Mouse (Mus musculus): ENCODE measurements around the gene Stap2. TPM values are rescaled to one million over a fixed set of nuclear protein-coding genes. Genes with fewer than 3 reads are reported as not detected.

Gene Stap2
- polyA plus RNA-seq, 1 experiment from 2014 or later = 15.9 TPM

GRCm38 (mm10) chr17:55949400-55949799, 56.0 kb downstream of the Stap2 start, which contains the start of gene Zfp119b:
Zfp119b (minus strand) TSS chr17:55949500.
- Histone ChIP-seq H3K36me3 (ENCODE audit: control insufficient read depth, insufficient read depth, low read length) (no peaks in the 10 kb centered on the region), H3K27ac (replicated peaks in 1 of 2; ENCODE audit: control insufficient read depth in 1 of 2, insufficient read depth in 1 of 2, low read depth in 2 of 2, low read length in 2 of 2) (no peak within 1 kb of the TSS), H3K4me1 (ENCODE audit: control insufficient read depth in 2 of 2, insufficient read depth in 2 of 2, low read length in 2 of 2) (0 out of 4 replicates have a peak, but pooled peaks cover 0 to 5% of the 10 kb centered on the region in 2 experiments), H3K9ac (ENCODE audit: low read length) (no peak within 1 kb of the TSS), H3K4me3 (ENCODE audit: control insufficient read depth in 1 of 2, insufficient read depth in 1 of 2, low read depth in 1 of 2, low read length in 2 of 2) (no peak within 1 kb of the TSS), H3K27me3 (ENCODE audit: control insufficient read depth, insufficient read depth, low read length) (peaks cover 5% of the 10 kb centered on the region; the same call in 1 of the 2 replicates), H3K9me3 (ENCODE audit: control insufficient read depth, low read length) (no peaks in the 10 kb centered on the region), H3K4me2 (ENCODE audit: low read length) (no peak within 1 kb of the TSS)
- WGBS = 87% methylated on average over 2 of the region's 2 CpGs
- ATAC-seq (ENCODE audit: insufficient number of reproducible peaks, insufficient read depth, low FRiP score, low read depth) = no peak

- H3K36me3 ChIP-seq (ENCODE audit: control insufficient read depth, insufficient read depth, low read length) = no peaks in the 10 kb centered on the region
- H3K27me3 ChIP-seq (ENCODE audit: control insufficient read depth, insufficient read depth, low read length) = no peaks in the 10 kb centered on the region
- no peak overlapping the region for H3K4me3 ChIP-seq (ENCODE audit: control insufficient read depth in 1 of 2, insufficient read depth in 1 of 2, low read depth in 1 of 2, low read length in 2 of 2)
- 0 out of 4 replicates have a peak, but pooled peaks cover 0 to 5% of the 10 kb centered on the region in 2 experiments for H3K4me1 ChIP-seq (ENCODE audit: control insufficient read depth in 2 of 2, insufficient read depth in 2 of 2, low read length in 2 of 2)
- no peak overlapping the region for H3K9ac ChIP-seq (ENCODE audit: low read length)
- no peak overlapping the region for H3K27ac ChIP-seq (replicated peaks in 1 of 2; ENCODE audit: control insufficient read depth in 1 of 2, insufficient read depth in 1 of 2, low read depth in 2 of 2, low read length in 2 of 2)
- no peak overlapping the region for H3K4me2 ChIP-seq (ENCODE audit: low read length)
- no peaks in the 10 kb centered on the region for H3K9me3 ChIP-seq (ENCODE audit: control insufficient read depth, low read length)
- 81% methylated on average over 4 of the region's 4 CpGs for WGBS
- no peak for ATAC-seq (ENCODE audit: insufficient number of reproducible peaks, insufficient read depth, low FRiP score, low read depth)
Observed at GRCm38 (mm10) chr17:55948647-55949046, 56.7 kb downstream of the Stap2 start.

Other genes starting within 250 kb of the Stap2 start
- 5.7 and 5.9 TPM in 2 replicates for gene Zfp119a, start 126.7 kb downstream of the Stap2 start, polyA plus RNA-seq (2014; fragmentation: Nextera tagmentation; extraction: Ambion mirVana)
- 8.1 and 9.4 TPM in 2 replicates for gene Zfp959, start 113.5 kb downstream of the Stap2 start, polyA plus RNA-seq (2014; fragmentation: Nextera tagmentation; extraction: Ambion mirVana)
- 4.5 and 5.1 TPM in 2 replicates for gene Zfp119b, start 56.1 kb downstream of the Stap2 start, polyA plus RNA-seq (2014; fragmentation: Nextera tagmentation; extraction: Ambion mirVana)
- 1.0 and 1.3 TPM in 2 replicates for gene Ebi3, start 52.9 kb downstream of the Stap2 start, polyA plus RNA-seq (2014; fragmentation: Nextera tagmentation; extraction: Ambion mirVana)
- gene Yju2, start 46.5 kb downstream of the Stap2 start, polyA plus RNA-seq (2014; fragmentation: Nextera tagmentation; extraction: Ambion mirVana) = 8.9 and 13.5 TPM in 2 replicates
- gene Shd, start 35.1 kb downstream of the Stap2 start, polyA plus RNA-seq (2014; fragmentation: Nextera tagmentation; extraction: Ambion mirVana) = 7.1 and 7.3 TPM in 2 replicates
- gene Fsd1, start 19.1 kb downstream of the Stap2 start, polyA plus RNA-seq (2014; fragmentation: Nextera tagmentation; extraction: Ambion mirVana) = 1.6 and 1.8 TPM in 2 replicates
- 73.9 and 84.4 TPM in 2 replicates for gene Mpnd, start 127 bp upstream of the Stap2 start, polyA plus RNA-seq (2014; fragmentation: Nextera tagmentation; extraction: Ambion mirVana)
- 63.6 and 70.5 TPM in 2 replicates for gene Sh3gl1, start 31.1 kb upstream of the Stap2 start, polyA plus RNA-seq (2014; fragmentation: Nextera tagmentation; extraction: Ambion mirVana)
- 9.0 and 9.2 TPM in 2 replicates for gene Chaf1a, start 34.9 kb upstream of the Stap2 start, polyA plus RNA-seq (2014; fragmentation: Nextera tagmentation; extraction: Ambion mirVana)
- gene Ubxn6, start 69.4 kb upstream of the Stap2 start, polyA plus RNA-seq (2014; fragmentation: Nextera tagmentation; extraction: Ambion mirVana) = 41.3 and 42.5 TPM in 2 replicates
- gene Hdgfl2, start 74.0 kb upstream of the Stap2 start, polyA plus RNA-seq (2014; fragmentation: Nextera tagmentation; extraction: Ambion mirVana) = 56.5 and 57.5 TPM in 2 replicates
- 0.15 and 0.19 TPM in 2 replicates for gene Plin4, start 104.2 kb upstream of the Stap2 start, polyA plus RNA-seq (2014; fragmentation: Nextera tagmentation; extraction: Ambion mirVana)
- gene Plin5, start 112.0 kb upstream of the Stap2 start, polyA plus RNA-seq (2014; fragmentation: Nextera tagmentation; extraction: Ambion mirVana) = 0.88 and 1.1 TPM in 2 replicates
- 0.32 and 0.42 TPM in 2 replicates for gene Lrg1, start 116.4 kb upstream of the Stap2 start, polyA plus RNA-seq (2014; fragmentation: Nextera tagmentation; extraction: Ambion mirVana)
- gene Sema6b, start 134.8 kb upstream of the Stap2 start, polyA plus RNA-seq (2014; fragmentation: Nextera tagmentation; extraction: Ambion mirVana) = 0.55 and 0.85 TPM in 2 replicates
- 8.9 and 9.4 TPM in 2 replicates for gene Tnfaip8l1, start 156.9 kb upstream of the Stap2 start, polyA plus RNA-seq (2014; fragmentation: Nextera tagmentation; extraction: Ambion mirVana)
- gene Mydgf, start 178.3 kb upstream of the Stap2 start, polyA plus RNA-seq (2014; fragmentation: Nextera tagmentation; extraction: Ambion mirVana) = 76.6 and 81.1 TPM in 2 replicates
- gene Dpp9, start 213.3 kb upstream of the Stap2 start, polyA plus RNA-seq (2014; fragmentation: Nextera tagmentation; extraction: Ambion mirVana) = 18.9 and 19.5 TPM in 2 replicates